Mouse (Mus musculus) brown adipose tissue, adult 24 weeks (tissue): Measurements from ENCODE around the gene Klhdc7b. TPM values are rescaled to one million over a fixed set of nuclear protein-coding genes. Genes with fewer than 3 reads are reported as not detected.
"Not testable (repeated sequence)": the region's sequence is repeated elsewhere in the genome, so short reads cannot be mapped to it uniquely, and the experiment has no call there.

Source experiments
- H3K27ac ChIP-seq: fragments of 200-500 bp; replicated peaks from 2 replicates; pipeline ENCODE4 v1.5.1; 2012; ENCODE audit warnings: low read depth, mild to moderate bottlenecking, low read length
- H3K4me1 ChIP-seq: fragments of 200-500 bp; 2 replicates; pipeline ENCODE4 v1.6.1; 2012; ENCODE audit warnings: low read length, mixed read lengths; ENCODE audit not compliant: control insufficient read depth, insufficient read depth, insufficient read length
- H3K4me3 ChIP-seq: fragments of 200-500 bp; 2 replicates; pipeline ENCODE4 v1.5.1; 2012; ENCODE audit warnings: low read depth, mild to moderate bottlenecking, low read length, moderate library complexity; ENCODE audit not compliant: insufficient read depth
- polyA plus RNA-seq: library from polyadenylated mRNA; stranded (reverse); fragments of >200 nt; gene quantifications from 2 replicates; pipeline ENCODE4 v1.2.4, GENCODE M21; 2012; ENCODE audit not compliant: missing spikeins, insufficient read depth, insufficient read length

Gene Klhdc7b
- polyA plus RNA-seq, 1 experiment = not detected

- H3K27ac ChIP-seq = peak within 1 kb of the TSS; percentile 99
- H3K4me3 ChIP-seq = peak within 1 kb of the TSS; percentile 91
- peaks cover 5% of the 10 kb centered on the region; the same call in 1 of the 2 replicates for H3K4me1 ChIP-seq
Observed at GRCm38 (mm10) chr15:89429352-89430221, 44.9 kb downstream of the Klhdc7b start, which contains the start of the genes C730034F03Rik, Gm44502 and Chkb. Gene C730034F03Rik (plus strand): TSS chr15:89429589. Gene Gm44502 (minus strand): TSS chr15:89429696. Gene Chkb (minus strand): TSS chr15:89429908.

DNA sequence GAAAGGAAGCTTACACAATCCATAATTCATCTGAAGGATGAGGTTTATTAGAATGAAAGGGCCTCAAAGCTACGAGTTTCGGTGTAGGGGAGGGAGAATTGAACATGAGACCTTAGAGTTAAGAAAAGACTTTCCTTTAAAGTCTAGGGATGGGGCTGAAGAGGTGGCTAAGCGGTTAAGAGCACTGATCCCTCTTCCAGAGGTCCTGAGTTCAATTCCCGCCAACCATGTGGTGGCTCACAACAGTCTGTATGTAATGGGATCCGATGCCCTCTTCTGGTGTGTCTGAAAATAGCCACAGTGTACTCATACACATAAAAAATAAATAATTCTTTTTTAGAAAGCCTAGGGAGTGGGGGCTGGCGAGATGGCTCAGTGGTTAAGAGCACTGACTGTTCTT is 45.6 kb downstream of the Klhdc7b start:
- Histone ChIP-seq H3K27ac (peak overlapping the region; percentile 99), H3K4me1 (peaks cover 5% of the 10 kb centered on the region; the same call in 1 of the 2 replicates), H3K4me3 (peak overlapping the region; percentile 91)

- H3K4me3 ChIP-seq = peak overlapping the region; percentile 13
- not testable (repeated sequence) for H3K4me1 ChIP-seq
- peak overlapping the region; percentile 99 for H3K27ac ChIP-seq
Observed at GRCm38 (mm10) chr15:89430771-89431170, 46.1 kb downstream of the Klhdc7b start.

DNA sequence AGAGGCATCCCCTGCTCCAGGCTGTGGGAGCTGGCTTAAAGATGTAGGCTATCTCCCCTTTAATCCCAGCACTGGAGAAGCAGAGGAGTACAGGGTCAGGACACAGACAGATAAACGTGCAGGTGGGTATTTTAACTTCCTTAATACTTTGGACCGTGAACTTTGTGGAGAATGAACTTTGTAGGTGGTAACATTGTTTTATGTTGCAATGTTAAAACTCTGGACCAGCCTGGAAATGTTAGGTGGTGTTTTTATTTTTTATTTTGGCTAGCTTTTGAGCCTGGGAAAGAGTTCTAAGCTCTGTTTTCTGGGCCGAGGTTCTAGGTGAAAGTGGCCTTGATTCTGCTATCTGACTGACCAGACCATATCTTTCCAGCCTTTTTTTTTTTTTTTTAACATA is 46.6 kb downstream of the Klhdc7b start:
- H3K27ac ChIP-seq = peak overlapping the region; percentile 92
- peak overlapping the region; percentile 13 for H3K4me3 ChIP-seq
- H3K4me1 ChIP-seq = peaks cover 5% of the 10 kb centered on the region; the same call in 1 of the 2 replicates

GRCm38 (mm10) chr15:89431806-89432205 is 47.1 kb downstream of the Klhdc7b start:
- peaks cover 5% of the 10 kb centered on the region; the same call in 1 of the 2 replicates for H3K4me1 ChIP-seq
- H3K4me3 ChIP-seq = no peak overlapping the region
- H3K27ac ChIP-seq = peak overlapping the region; percentile 92

DNA sequence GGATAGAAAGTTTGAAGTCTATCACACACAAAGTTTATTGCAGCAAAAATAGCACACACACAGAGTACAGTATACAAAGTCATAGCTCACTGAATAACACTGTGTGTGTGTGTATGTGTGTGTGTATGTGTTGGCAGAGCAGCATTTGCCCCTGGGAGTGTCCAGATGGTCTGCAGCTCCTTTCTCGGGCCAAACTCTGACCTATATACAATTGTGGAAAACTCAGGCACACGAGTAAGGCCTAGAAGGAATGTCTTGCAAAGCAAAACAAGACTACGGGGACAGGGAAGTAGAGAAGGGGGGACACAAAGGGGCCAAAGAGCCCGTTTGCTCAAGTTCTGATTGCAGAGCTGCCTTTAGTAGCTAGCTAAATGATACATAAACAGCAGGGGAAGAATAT is 48.2 kb downstream of the Klhdc7b start:
- H3K27ac ChIP-seq = peak overlapping the region; percentile 64
- H3K4me3 ChIP-seq = no peak overlapping the region
- H3K4me1 ChIP-seq = peaks cover 5% of the 10 kb centered on the region; the same call in 1 of the 2 replicates

- no peak overlapping the region for H3K27ac ChIP-seq
- no peak overlapping the region for H3K4me3 ChIP-seq
- H3K4me1 ChIP-seq = peaks cover 5% of the 10 kb centered on the region; the same call in 1 of the 2 replicates
Observed at GRCm38 (mm10) chr15:89434136-89434535, 49.4 kb downstream of the Klhdc7b start.

DNA sequence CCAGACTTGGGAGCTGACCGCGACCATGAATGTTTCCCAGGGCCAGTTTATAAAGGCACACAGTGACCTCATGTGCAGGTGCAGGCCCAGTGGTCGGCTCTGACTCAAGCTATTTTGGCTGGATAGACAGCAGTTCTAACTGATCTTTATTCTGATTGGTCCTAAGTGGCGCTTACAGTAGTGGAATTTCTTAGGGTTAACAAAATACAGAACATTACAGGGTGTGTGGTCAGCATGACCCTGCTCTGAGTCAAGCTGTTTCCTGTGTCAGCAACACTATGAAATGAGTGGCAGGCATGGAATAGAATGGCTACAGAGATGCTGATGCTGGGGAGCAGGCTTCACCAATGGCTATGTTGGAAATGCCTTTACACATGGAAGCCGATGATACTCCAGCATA is 51.2 kb downstream of the Klhdc7b start:
- Histone ChIP-seq H3K27ac (no peak overlapping the region), H3K4me3 (no peak overlapping the region), H3K4me1 (peaks cover 5% of the 10 kb centered on the region; the same call in 1 of the 2 replicates)

Other genes with a start within 250 kb of the Klhdc7b start
- 6.6 and 7.5 TPM in 2 replicates for gene Mapk12, start 244.2 kb upstream of the Klhdc7b start, polyA plus RNA-seq
- gene Mapk11, start 235.3 kb upstream of the Klhdc7b start, polyA plus RNA-seq = 1.1 and 2.5 TPM in 2 replicates
- 5.4 and 7.5 TPM in 2 replicates for gene Plxnb2, start 204.1 kb upstream of the Klhdc7b start, polyA plus RNA-seq
- gene Dennd6b, start 188.4 kb upstream of the Klhdc7b start, polyA plus RNA-seq = 1.8 and 2.2 TPM in 2 replicates
- 23.0 and 25.7 TPM in 2 replicates for gene Ppp6r2, start 173.4 kb upstream of the Klhdc7b start, polyA plus RNA-seq
- gene Sbf1, start 69.6 kb upstream of the Klhdc7b start, polyA plus RNA-seq = 23.6 and 24.4 TPM in 2 replicates
- not detected in 2 replicates for gene Adm2, start 62.2 kb upstream of the Klhdc7b start, polyA plus RNA-seq
- gene Miox, start 50.5 kb upstream of the Klhdc7b start, polyA plus RNA-seq = not detected in 2 replicates
- gene Lmf2, start 29.3 kb upstream of the Klhdc7b start, polyA plus RNA-seq = 10.6 and 12.7 TPM in 2 replicates
- 59.3 and 60.2 TPM in 2 replicates for gene Ncaph2, start 29.2 kb upstream of the Klhdc7b start, polyA plus RNA-seq
- 22.7 and 24.0 TPM in 2 replicates for gene Sco2, start 11.1 kb upstream of the Klhdc7b start, polyA plus RNA-seq
- 0.55 TPM in 1 of 2 replicates, not detected in the other for gene Tymp, start 7.9 kb upstream of the Klhdc7b start, polyA plus RNA-seq
- gene Odf3b, start 5.6 kb upstream of the Klhdc7b start, polyA plus RNA-seq = not detected in 2 replicates
- gene Syce3, start 25.6 kb downstream of the Klhdc7b start, polyA plus RNA-seq = not detected in 2 replicates
- 440 and 455 TPM in 2 replicates for gene Cpt1b, start 40.9 kb downstream of the Klhdc7b start, polyA plus RNA-seq
- 1.1 and 2.4 TPM in 2 replicates for gene C730034F03Rik, start 44.7 kb downstream of the Klhdc7b start, polyA plus RNA-seq
- gene Gm44502, start 44.8 kb downstream of the Klhdc7b start, polyA plus RNA-seq = 2.1 and 11.4 TPM in 2 replicates
- 151 and 203 TPM in 2 replicates for gene Chkb, start 45.0 kb downstream of the Klhdc7b start, polyA plus RNA-seq
- not detected in 2 replicates for gene Mapk8ip2, start 69.0 kb downstream of the Klhdc7b start, polyA plus RNA-seq
- 17.2 and 24.2 TPM in 2 replicates for gene Arsa, start 92.5 kb downstream of the Klhdc7b start, polyA plus RNA-seq
- 6.8 and 15.5 TPM in 2 replicates for gene Shank3, start 114.7 kb downstream of the Klhdc7b start, polyA plus RNA-seq
- gene Acr, start 183.4 kb downstream of the Klhdc7b start, polyA plus RNA-seq = not detected in 2 replicates
- 2.7 and 4.4 TPM in 2 replicates for gene Rabl2, start 207.0 kb downstream of the Klhdc7b start, polyA plus RNA-seq